Mouse (Mus musculus) ES-Bruce4 (cell line): Measurements from ENCODE around the gene Tulp1.

Experiments
- CTCF ChIP-seq: IDR thresholded peaks from one replicate; pipeline ENCODE4 v1.8.1; 2011; ENCODE audit warnings: low read depth, low read length
- EP300 ChIP-seq: IDR thresholded peaks from 2 replicates; pipeline ENCODE4 v1.6.1; 2011; ENCODE audit warnings: low read depth, low read length; ENCODE audit not compliant: insufficient read depth
- POLR2A ChIP-seq: IDR thresholded peaks from one replicate; pipeline ENCODE4 v1.8.1; 2011; ENCODE audit warnings: low read length; ENCODE audit not compliant: insufficient read depth

DNA sequence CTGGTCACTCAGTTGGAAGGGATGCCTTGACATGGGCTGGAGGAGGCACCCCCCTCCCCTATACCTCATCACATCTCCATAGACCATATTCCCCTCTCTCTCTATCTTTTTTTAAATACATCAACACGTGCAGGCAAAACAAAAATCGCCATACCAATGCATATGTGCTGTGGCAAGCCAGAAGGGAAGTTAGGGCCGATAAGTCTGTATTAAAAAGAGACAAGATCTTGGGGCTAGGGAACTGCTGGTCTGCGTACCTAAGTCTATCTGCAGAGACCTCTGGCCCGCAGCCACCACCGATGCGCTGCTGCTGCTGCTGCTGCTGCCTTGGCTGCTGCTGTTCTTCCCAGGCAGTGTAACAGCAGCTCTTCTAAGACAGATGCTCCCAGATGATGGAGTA, 30.0 kb upstream of the Tulp1 start:
- TF ChIP-seq CTCF: no peak
- no peak for TF ChIP-seq POLR2A
- no peak for TF ChIP-seq EP300
